Mouse (Mus musculus): ENCODE data around the gene Snx8. TPM values are rescaled to one million over a fixed set of nuclear protein-coding genes. Genes with fewer than 3 reads are reported as not detected.

Snx8 gene
- 12.5 and 14.0 TPM in 2 replicates for total RNA-seq (2014; rRNA removed)
- polyA plus RNA-seq (2012; rRNA removed) = 10.2 and 11.2 TPM in 2 replicates

GRCm38 (mm10) chr5:140388588-140389576 is at the start of gene Snx8:
Gene Snx8 (minus strand): TSS chr5:140389262.
- Histone ChIP-seq H3K4me3 (ENCODE audit: insufficient read depth, low read depth, low read length) (peak within 1 kb of the TSS; percentile 82), H3K9ac (ENCODE audit: low read depth, low read length) (peak within 1 kb of the TSS; percentile 82), H3K4me1 (ENCODE audit: control insufficient read depth, insufficient read depth, low read length) (peaks cover 5% of the 10 kb centered on the region), H3K79me2 (ENCODE audit: control insufficient read depth, insufficient read depth, low read length) (peaks cover 29% of the 10 kb centered on the region), H3K36me3 (ENCODE audit: control insufficient read depth, insufficient read depth, low read length) (no peaks in the 10 kb centered on the region), H3K27me3 (ENCODE audit: control insufficient read depth, insufficient read depth, low read length) (no peaks in the 10 kb centered on the region), H3K27ac (replicated peaks; ENCODE audit: insufficient read depth, low read depth, low read length) (peak within 1 kb of the TSS; percentile 14)
- TF ChIP-seq POLR2A (IDR thresholded peaks at IDR 0.05; ENCODE audit: extremely low read depth, insufficient read depth, low read length) = peak; percentile 76
- no peak for TF ChIP-seq CTCF (IDR thresholded peaks at IDR 0.05; ENCODE audit: low read depth, low read length)
- DNase-seq (ENCODE audit: extremely low read depth, low read depth, low spot score) = peak; percentile 82
- under 1% methylated on average over 63 of the region's 63 CpGs for WGBS

- H3K36me3 ChIP-seq (ENCODE audit: control insufficient read depth, insufficient read depth, low read length) = peaks cover 28% of the 10 kb centered on the region
Measured at GRCm38 (mm10) chr5:140425016-140425783, 36.1 kb upstream of the Snx8 start.

GRCm38 (mm10) chr5:140420616-140421015 is 31.6 kb upstream of the Snx8 start:
- Histone ChIP-seq H3K36me3 (ENCODE audit: control insufficient read depth, insufficient read depth, low read length) (no peaks in the 10 kb centered on the region), H3K27me3 (ENCODE audit: control insufficient read depth, insufficient read depth, low read length) (no peaks in the 10 kb centered on the region), H3K4me3 (ENCODE audit: insufficient read depth, low read depth, low read length) (no peak overlapping the region), H3K79me2 (ENCODE audit: control insufficient read depth, insufficient read depth, low read length) (peaks cover 40% of the 10 kb centered on the region), H3K27ac (replicated peaks; ENCODE audit: insufficient read depth, low read depth, low read length) (no peak overlapping the region), H3K4me1 (ENCODE audit: control insufficient read depth, insufficient read depth, low read length) (peaks cover 7% of the 10 kb centered on the region; the same call in 1 of the 2 replicates), H3K9ac (ENCODE audit: low read depth, low read length) (no peak overlapping the region)
- no peak for TF ChIP-seq CTCF (IDR thresholded peaks at IDR 0.05; ENCODE audit: low read depth, low read length)
- TF ChIP-seq POLR2A (IDR thresholded peaks at IDR 0.05; ENCODE audit: extremely low read depth, insufficient read depth, low read length) = no peak
- DNase-seq (ENCODE audit: extremely low read depth, low read depth, low spot score) = no peak
- WGBS = 68% methylated on average over 4 of the region's 4 CpGs

More at GRCm38 (mm10) chr5:140425016-140425783, 36.1 kb upstream of the Snx8 start:
- 96% methylated on average over 17 of the region's 17 CpGs for WGBS
- Histone ChIP-seq H3K79me2 (ENCODE audit: control insufficient read depth, insufficient read depth, low read length) (peaks cover 30% of the 10 kb centered on the region; the same call in 1 of the 2 replicates), H3K27me3 (ENCODE audit: control insufficient read depth, insufficient read depth, low read length) (no peaks in the 10 kb centered on the region), H3K9ac (ENCODE audit: low read depth, low read length) (no peak overlapping the region), H3K4me3 (ENCODE audit: insufficient read depth, low read depth, low read length) (no peak overlapping the region), H3K27ac (replicated peaks; ENCODE audit: insufficient read depth, low read depth, low read length) (no peak overlapping the region), H3K4me1 (ENCODE audit: control insufficient read depth, insufficient read depth, low read length) (peaks cover 7% of the 10 kb centered on the region; the same call in 1 of the 2 replicates)
- TF ChIP-seq POLR2A (IDR thresholded peaks at IDR 0.05; ENCODE audit: extremely low read depth, insufficient read depth, low read length) (no peak), CTCF (IDR thresholded peaks at IDR 0.05; ENCODE audit: low read depth, low read length) (no peak)
- DNase-seq (ENCODE audit: extremely low read depth, low read depth, low spot score) = no peak

GRCm38 (mm10) chr5:140419442-140420080 is 30.5 kb upstream of the Snx8 start:
- Histone ChIP-seq H3K9ac (ENCODE audit: low read depth, low read length) (peak overlapping the region; percentile 97), H3K27ac (replicated peaks; ENCODE audit: insufficient read depth, low read depth, low read length) (peak overlapping the region; percentile 63)
- peak; percentile 11 for DNase-seq (ENCODE audit: extremely low read depth, low read depth, low spot score)

More at GRCm38 (mm10) chr5:140419442-140420080, 30.5 kb upstream of the Snx8 start:
- no peaks in the 10 kb centered on the region for H3K27me3 ChIP-seq (ENCODE audit: control insufficient read depth, insufficient read depth, low read length)
- TF ChIP-seq POLR2A (IDR thresholded peaks at IDR 0.05; ENCODE audit: extremely low read depth, insufficient read depth, low read length) (no peak), CTCF (IDR thresholded peaks at IDR 0.05; ENCODE audit: low read depth, low read length) (no peak)
- peaks cover 40% of the 10 kb centered on the region for H3K79me2 ChIP-seq (ENCODE audit: control insufficient read depth, insufficient read depth, low read length)
- peaks cover 7% of the 10 kb centered on the region; the same call in 1 of the 2 replicates for H3K4me1 ChIP-seq (ENCODE audit: control insufficient read depth, insufficient read depth, low read length)
- H3K36me3 ChIP-seq (ENCODE audit: control insufficient read depth, insufficient read depth, low read length) = no peaks in the 10 kb centered on the region
- under 1% methylated on average over 62 of the region's 62 CpGs for WGBS
- peak overlapping the region; percentile 94 for H3K4me3 ChIP-seq (ENCODE audit: insufficient read depth, low read depth, low read length)
